Mouse (Mus musculus) CH12.LX (cell line): Measurements from ENCODE around the gene Fgd1.

Experiments used
- CHD1 ChIP-seq: IDR thresholded peaks from 2 replicates; pipeline ENCODE4 v1.6.1; 2012; ENCODE audit warnings: low read depth, low read length, improper control_type of control experiment, inconsistent platforms
- CTCF ChIP-seq, 2 experiments: IDR thresholded peaks in 1 of 2; conservative IDR thresholded peaks in 1 of 2; 2 replicates each; pipeline ENCODE4 v1.5.1; 2011 to 2012; ENCODE audit warnings: low read depth in 2 of 2, low read length in 2 of 2, improper control_type of control experiment in 1 of 2, inconsistent platforms in 1 of 2, mild to moderate bottlenecking in 1 of 2, moderate library complexity in 1 of 2
- USF1 ChIP-seq: IDR thresholded peaks from 2 replicates; pipeline ENCODE4 v1.6.1; 2014; ENCODE audit warnings: low read depth, mild to moderate bottlenecking, inconsistent platforms, low read length, improper control_type of control experiment

DNA sequence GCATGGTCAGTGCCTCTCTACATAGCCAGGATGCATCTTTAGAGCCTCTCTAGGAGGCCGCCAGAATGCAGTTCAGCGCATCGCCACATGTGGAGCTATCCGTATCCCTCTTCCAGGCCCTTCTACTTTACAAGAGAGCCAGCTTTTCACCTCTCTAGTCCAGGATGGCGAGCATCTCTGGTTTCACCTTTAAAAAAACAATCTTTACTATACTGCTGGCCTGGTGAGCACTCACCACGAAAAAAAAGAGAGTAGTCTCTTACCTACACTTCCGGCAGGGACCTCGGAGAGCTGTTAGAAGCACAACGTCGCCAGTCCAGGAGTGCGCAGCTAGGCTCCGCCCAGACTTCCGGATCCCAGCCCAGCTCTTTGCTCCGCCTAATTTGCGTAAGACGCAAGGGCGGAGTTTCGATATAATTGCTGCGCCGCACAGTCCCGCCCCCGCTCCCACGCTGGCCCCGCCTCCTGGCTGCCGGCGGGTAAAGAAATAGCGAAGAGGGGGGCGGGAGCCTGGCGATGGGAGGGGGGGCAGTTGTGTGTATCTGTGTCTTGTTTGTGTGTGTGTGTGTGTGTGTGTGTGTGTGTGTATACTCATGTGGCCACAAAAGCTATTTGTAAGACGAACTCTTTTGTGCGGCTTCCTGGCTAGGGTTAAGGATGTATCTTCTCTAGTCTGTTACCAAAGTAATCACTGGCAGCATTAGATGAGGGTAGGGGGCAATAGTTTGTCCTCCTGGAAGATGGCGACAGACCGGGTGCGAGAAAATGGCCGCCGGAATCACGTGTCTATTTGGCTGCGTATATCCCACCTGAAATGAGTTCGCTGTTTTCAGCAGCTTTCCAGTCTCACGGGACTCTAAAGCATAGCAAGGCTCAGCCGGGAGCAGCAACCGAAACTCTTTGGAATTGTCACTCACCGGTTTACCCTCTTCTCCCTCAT, 28.7 kb upstream of the Fgd1 start, which contains the start of gene Gnl3l:
- TF ChIP-seq USF1 (peak; percentile 59), CTCF (conservative IDR thresholded peaks at IDR 0.05 in 1 of 2, IDR thresholded peaks at IDR 0.05 in 1 of 2; ENCODE audit: low read depth in 2 of 2, low read length in 2 of 2) (peak; percentile 39 to 49; a peak in 3 of 4 replicates), CHD1 (no peak)
